Mouse (Mus musculus): ENCODE results near the gene Skint3.
"Not testable (repeated sequence)": the region's sequence is repeated elsewhere in the genome, so short reads cannot be mapped to it uniquely, and the experiment has no call there.

The Skint3 gene

DNA sequence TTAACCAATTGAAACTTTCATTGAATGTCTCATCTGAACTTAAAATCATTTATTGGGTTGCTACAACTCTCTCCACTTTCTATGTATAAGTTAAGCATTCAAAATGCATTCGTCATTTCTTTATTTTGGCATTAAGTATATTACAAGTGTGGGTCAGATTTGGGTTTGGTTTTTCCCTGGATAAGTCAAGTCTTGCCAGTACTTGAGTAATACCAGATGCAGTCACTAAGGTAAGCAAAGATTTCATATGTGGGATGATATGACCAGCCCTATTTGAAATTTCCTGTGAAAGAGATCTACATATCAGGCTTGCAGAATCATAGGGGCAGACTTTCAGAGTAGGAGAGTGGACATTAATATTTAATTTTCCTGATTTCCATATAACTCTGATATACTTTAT lies at the start of gene Skint3:
TSS of gene Skint3 (plus strand) at position 301 of the 400 bp plus-strand sequence.
- no peak for DNase-seq

DNA sequence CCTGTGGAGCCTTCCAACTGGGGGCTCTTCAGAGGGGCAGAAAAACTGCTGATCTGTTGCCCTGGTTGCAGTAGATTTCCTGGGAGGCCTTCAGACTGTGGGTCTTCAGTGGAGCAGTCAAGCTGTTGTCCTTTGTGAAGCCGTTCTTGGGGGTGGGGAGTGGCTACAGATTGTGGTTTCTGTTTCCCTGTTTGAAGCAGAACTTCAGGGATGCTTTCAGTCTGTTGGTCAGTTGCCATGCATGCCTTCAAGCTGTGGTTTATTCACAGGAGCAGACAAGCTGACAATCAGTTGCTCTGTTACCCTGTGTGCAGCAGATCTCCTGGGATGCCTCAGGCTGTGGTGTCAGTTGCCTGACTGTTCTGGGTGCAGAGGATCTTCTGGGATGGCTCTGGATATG lies 11.4 kb downstream of the Skint3 start:
- no peak for DNase-seq

DNA sequence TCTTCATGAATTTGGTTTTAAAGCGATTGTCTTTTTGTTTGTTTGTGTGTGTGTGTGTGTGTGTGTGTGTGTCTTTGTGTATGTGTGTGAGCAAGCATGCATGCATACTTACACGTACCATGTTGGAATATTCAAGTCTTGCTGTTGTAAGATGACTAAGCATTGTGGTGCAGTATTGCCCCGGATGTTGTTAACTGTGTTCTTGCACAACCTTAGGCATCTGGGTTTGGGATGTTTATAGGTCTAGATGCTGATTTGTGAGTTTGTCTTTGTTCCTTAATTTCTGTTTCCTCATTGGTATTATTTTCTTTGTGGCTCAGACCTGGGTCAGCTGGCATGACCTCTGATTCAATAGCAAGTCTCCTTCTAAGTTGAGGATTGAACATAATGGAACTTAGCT lies 11.9 kb downstream of the Skint3 start:
- DNase-seq: no peak

DNA sequence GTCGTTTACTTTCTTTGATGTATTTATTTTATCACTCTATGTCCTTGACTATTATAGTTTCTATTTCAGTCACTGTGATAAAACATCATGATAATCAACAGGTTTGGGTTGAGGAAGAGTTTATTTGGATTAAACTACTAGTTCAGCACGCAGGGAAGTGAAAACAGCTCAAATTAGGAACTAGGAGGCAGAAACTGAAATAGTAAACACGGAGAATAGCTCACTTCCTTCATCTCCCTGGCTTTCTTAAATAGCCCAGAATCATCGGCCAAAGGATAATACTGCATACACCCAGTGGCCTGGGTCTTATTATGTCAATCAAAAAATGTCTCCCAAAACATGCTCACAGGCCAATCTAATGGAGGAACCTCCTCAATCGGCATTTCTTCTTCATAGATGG lies 24.0 kb downstream of the Skint3 start:
- no peak for DNase-seq

DNA sequence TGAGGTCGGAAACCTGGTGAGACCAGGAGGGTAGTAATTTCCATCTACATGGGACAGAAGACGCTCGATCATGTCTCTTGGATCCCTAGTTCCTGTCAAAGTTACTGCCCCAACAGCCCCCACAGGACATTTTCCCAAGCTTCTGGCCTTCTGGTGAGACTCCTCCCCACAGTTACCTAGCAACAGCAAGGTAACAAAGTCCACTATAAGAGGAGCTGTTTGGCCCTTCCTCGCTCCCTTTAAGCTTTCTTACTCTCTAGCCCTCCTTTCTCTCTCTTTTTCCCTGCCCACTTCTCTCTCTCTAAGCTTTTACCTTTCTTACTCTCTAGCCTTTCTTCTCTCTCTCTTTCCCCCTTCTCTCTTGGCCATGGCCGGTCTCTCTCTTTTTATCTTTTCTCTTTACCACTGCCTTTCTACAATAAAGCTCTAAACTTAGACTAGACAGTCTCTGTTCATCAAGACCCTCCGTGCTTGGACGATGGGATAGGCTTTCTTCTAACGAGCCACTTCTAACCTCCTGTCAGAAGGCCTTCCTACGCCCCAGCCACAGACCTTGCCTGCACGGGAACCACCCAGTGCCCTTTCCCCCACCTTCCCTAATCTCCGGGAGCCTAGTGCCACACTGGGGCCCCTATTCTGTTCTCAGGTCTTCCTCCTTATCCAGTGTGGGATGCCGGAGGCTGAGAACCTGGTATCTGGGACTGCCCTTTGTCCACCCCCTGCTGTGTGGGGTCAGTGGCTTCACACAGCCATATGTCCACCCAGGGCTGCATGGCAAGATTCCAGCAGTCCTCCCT lies 55.3 kb downstream of the Skint3 start:
- no peak for DNase-seq

DNA sequence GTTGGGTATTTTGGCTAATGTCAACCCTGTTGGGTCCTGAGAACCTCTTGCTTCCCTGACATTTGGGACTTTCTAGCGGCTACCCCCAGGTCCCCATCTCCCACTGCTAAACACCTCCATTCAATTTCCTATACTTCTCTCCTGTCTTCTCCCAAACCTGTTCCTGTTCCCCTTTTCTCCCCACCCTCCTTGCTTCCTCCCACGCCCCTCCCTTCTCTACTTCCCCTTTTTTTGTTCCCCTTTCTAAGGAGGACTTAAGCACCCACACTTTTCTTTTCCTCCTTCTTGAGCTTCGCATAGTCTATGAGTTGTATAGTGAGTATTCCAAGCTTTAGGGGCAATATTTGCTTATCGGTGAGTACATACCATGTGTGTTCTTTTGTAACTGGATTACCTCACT lies 56.4 kb downstream of the Skint3 start:
- no peak for DNase-seq

DNA sequence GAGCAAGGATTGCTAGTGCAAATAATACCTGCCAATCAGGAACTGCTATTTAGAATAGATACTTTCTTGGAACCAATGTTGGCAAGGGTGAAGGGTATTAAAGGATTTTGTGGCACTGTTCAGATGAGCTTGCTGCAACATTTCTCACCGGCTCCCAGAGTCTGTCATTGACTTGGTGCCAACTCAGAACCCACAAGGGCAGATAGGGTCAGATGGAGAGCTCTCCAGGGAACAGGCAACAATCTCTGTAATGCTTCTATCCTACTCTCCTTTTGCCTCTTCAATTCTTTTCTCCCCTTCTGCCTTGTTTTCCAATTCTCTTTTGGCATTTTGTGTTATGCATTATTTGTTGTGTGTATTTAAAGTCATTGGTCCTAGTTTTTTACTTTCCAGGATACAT lies 70.3 kb downstream of the Skint3 start:
- DNase-seq: no peak

DNA sequence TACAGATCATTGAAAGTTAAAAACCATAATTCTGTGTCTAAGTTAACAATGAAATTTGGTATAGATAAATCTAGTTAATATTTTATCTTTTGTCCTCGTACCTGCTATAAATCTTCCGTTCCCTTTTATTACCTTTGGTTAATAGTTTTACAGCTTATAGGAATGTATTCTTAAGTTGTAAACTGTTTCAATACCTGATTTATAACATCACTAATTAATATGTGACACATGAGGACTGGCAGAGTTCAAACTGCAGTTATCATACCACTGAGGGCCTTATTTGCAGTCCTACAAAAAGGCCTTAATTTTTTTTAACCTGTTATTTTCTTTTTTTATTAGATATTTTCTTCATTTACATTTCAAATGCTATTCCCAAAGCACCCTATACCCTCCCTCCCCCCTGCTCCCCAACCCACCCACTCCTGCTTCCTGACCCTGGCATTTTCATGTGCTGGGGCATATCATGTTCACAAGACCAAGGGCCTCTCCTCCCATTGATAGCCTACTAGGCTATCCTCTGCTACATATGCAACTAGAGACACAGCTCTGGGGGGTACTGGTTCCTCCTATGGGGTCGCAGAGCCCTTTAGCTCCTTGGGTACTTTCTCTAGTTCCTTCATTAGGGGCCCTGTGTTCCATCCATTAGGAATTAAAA lies 70.9 kb downstream of the Skint3 start:
- no peak for DNase-seq

DNA sequence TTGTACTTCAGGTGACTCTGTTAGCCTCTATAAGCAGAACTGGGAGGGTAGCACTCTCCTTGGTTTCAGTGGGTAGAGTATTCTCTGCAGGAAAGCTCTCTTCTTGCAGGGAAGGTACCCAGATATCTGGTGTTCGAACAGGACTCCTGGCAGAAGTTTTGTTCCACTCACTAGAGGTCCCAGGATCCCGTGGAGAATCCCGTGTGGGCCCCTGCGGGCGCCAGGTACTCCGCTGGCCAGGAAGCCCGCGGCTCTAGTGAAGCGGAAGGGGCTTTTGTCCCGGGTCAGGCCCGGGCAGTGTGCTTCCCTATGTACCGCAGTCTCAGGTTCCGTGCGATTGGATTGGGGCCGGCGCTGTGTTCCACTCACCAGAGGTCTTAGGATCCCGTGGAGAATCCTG lies 117.1 kb downstream of the Skint3 start:
- not testable (repeated sequence) for DNase-seq

Data from cerebellum, adult 11-12 months (tissue).